9 mouse cellular contexts compared by ENCODE assay signal in the genomic region with DNA sequence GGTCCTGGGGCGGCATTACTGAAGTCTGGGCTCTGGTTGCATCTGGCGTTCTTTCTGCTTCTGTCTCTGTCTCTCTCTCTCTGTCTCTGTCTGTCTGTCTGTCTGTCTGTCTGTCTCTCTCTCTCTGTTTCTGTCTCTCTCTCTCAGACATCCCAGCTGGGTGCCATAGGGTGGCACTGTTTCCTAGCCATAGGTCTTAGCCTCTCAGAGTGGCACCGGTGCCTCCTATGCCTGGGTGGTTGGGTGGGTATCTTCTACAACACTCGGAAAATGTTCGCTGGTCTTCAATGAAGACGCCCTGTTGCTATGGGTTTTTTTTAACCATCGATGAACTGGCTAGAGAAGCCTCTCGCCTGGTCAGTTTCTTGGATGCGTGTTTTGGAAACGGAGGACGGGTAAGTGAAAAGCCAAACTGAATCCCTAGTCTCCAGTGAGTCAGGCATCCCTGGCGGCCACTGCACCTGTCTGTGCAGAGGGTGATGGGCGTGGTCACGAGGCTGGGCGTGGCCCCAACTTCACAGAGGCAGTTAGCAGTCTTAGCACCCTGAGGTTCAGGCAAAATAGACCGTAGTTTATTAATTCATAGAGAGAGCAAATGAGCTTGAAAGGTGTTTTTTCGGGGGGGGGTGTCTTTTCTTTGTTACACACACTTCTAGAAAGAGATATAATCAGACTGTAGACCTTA. TPM values are rescaled to one million over a fixed set of nuclear protein-coding genes. Genes with fewer than 3 reads are reported as not detected.
DNase-seq lines count a peak whose midpoint lies in the region; ATAC-seq and TF ChIP-seq lines count a peak whose summit lies in the region.
"Had no signal": no experiment of that assay in that cellular context is flagged by ENCODE, and none has a peak within 500 bp of the region (broad histone marks: within the 10 kb centered on the region; RNA-seq: fewer than 3 reads in every experiment).

No protein-coding gene starts in this region.

- no peak overlapping the region for H3K4me3 ChIP-seq in lung, adult 2 months (replicated peaks; ENCODE audit: extremely low read depth, low read depth, low read length)
- no peak overlapping the region for H3K4me3 ChIP-seq in forebrain, embryonic 16.5 days (replicated peaks; ENCODE audit: low read length)
- H3K4me3 ChIP-seq: neural tube, embryonic 13.5 days had no signal

- H3K36me3 ChIP-seq in forebrain, embryonic 16.5 days (ENCODE audit: control insufficient read depth, insufficient read depth), result no peaks in the 10 kb centered on the region
- H3K36me3 ChIP-seq: neural tube, embryonic 13.5 days had no signal

- no peak overlapping the region for H3K9ac ChIP-seq in forebrain, embryonic 16.5 days (replicated peaks; ENCODE audit: low read depth, low read length)
- H3K9ac ChIP-seq: neural tube, embryonic 13.5 days had no signal

- ATAC-seq in CD4-positive, CD25-positive, alpha-beta regulatory T cell, adult 4 months, result no peak
- ATAC-seq in forebrain, embryonic 16.5 days, result no peak

- TF ChIP-seq CTCF in lung, adult 2 months (IDR thresholded peaks at IDR 0.05; ENCODE audit: insufficient read depth, low read length), result no peak

- no peak for TF ChIP-seq POLR2A in lung, adult 2 months (IDR thresholded peaks at IDR 0.05; ENCODE audit: borderline replicate concordance, extremely low read depth, low read depth, low read length)

- H3K27ac ChIP-seq in forebrain, embryonic 16.5 days (ENCODE audit: low read length), result no peak overlapping the region
- H3K27ac ChIP-seq: neural tube, embryonic 13.5 days had no signal

- no peaks in the 10 kb centered on the region for H3K4me1 ChIP-seq in lung, adult 2 months (ENCODE audit: control insufficient read depth, insufficient read depth, low read length)
- no peaks in the 10 kb centered on the region for H3K4me1 ChIP-seq in forebrain, embryonic 16.5 days (replicated peaks; ENCODE audit: control insufficient read depth, insufficient read depth, low read length)

- H3K27me3 ChIP-seq in forebrain, embryonic 16.5 days (replicated peaks; ENCODE audit: control insufficient read depth, insufficient read depth, low read length), result peaks cover 22% of the 10 kb centered on the region

- no peak overlapping the region for H3K4me2 ChIP-seq in forebrain, embryonic 16.5 days (ENCODE audit: low read length)
- H3K4me2 ChIP-seq: neural tube, embryonic 13.5 days had no signal

- 14% methylated on average over 17 of the region's 17 CpGs for WGBS in lung, adult 2 months
- WGBS in forebrain, embryonic 16.5 days, result 18% methylated on average over 17 of the region's 17 CpGs

- 0 out of 2 replicates have a peak, but pooled peaks cover 2% of the 10 kb centered on the region for H3K9me3 ChIP-seq in forebrain, embryonic 16.5 days (ENCODE audit: control insufficient read depth, low read length)
- H3K9me3 ChIP-seq: neural tube, embryonic 13.5 days had no signal

- DNase-seq in CD4-positive, CD25-positive, alpha-beta regulatory T cell, adult 2 months (ENCODE audit: low read depth, low spot score), result peak; percentile 32
- peak; percentile 6 for DNase-seq in lung, adult 2 months
- no peak for DNase-seq in lung, postnatal 14 days
- DNase-seq in kidney, postnatal 10 days, result peak; percentile 63
- DNase-seq in testis, postnatal 14 days (ENCODE audit: low spot score), result peak; percentile 33
- DNase-seq in gastrocnemius, postnatal 25 days, result no peak

RNA-seq across cellular contexts. Expression of a gene that starts 26.5 kb away (rescaled TPM):
- polyA plus RNA-seq in CD4-positive, CD25-positive, alpha-beta regulatory T cell, adult 4 months (2017; shearing (Covaris generic)), result 10 to 100 TPM; 10.2 to 10.6 TPM
- polyA plus RNA-seq in lung, adult 2 months (2012; rRNA removed), result 15.1 and 19.6 TPM in 2 replicates
- total RNA-seq in gastrocnemius, postnatal 25 days (2021), result 1 to 10 TPM; 7.3 to 8.2 TPM
- 18.8 and 21.4 TPM in 2 replicates for polyA plus RNA-seq in forebrain, embryonic 16.5 days (2015; fragmentation: Nextera tagmentation; extraction: Ambion mirVana)

RNA-seq across cellular contexts. Expression of a gene that starts 32.5 kb away (rescaled TPM):
- not detected for polyA plus RNA-seq in CD4-positive, CD25-positive, alpha-beta regulatory T cell, adult 4 months (2017; shearing (Covaris generic))
- polyA plus RNA-seq in lung, adult 2 months (2012; rRNA removed), result not detected in 2 replicates
- not detected for total RNA-seq in gastrocnemius, postnatal 25 days (2021)
- polyA plus RNA-seq in forebrain, embryonic 16.5 days (2015; fragmentation: Nextera tagmentation; extraction: Ambion mirVana), result 1.6 and 6.4 TPM in 2 replicates

RNA-seq across cellular contexts. Expression of a gene that starts 50.5 kb away (rescaled TPM):
- polyA plus RNA-seq in CD4-positive, CD25-positive, alpha-beta regulatory T cell, adult 4 months (2017; shearing (Covaris generic)), result 1 to 10 TPM; 2.5 to 6.8 TPM
- polyA plus RNA-seq in lung, adult 2 months (2012; rRNA removed), result 12.2 and 14.0 TPM in 2 replicates
- total RNA-seq in gastrocnemius, postnatal 25 days (2021), result 1 to 10 TPM; 7.8 to 8.0 TPM
- 21.4 and 22.7 TPM in 2 replicates for polyA plus RNA-seq in forebrain, embryonic 16.5 days (2015; fragmentation: Nextera tagmentation; extraction: Ambion mirVana)

Comparison
In these comparisons a context has a peak if more than half of its experiments do, and no peak if none do; other contexts are left out.
1. DNase-seq: peak in CD4-positive, CD25-positive, alpha-beta regulatory T cell, adult 2 months (single experiment), lung, adult 2 months (single experiment), kidney, postnatal 10 days (single experiment) and testis, postnatal 14 days (single experiment); none in lung, postnatal 14 days (single experiment) and gastrocnemius, postnatal 25 days (single experiment).